Mouse (Mus musculus): ENCODE results near the gene Cdh4.

The Cdh4 gene

DNA sequence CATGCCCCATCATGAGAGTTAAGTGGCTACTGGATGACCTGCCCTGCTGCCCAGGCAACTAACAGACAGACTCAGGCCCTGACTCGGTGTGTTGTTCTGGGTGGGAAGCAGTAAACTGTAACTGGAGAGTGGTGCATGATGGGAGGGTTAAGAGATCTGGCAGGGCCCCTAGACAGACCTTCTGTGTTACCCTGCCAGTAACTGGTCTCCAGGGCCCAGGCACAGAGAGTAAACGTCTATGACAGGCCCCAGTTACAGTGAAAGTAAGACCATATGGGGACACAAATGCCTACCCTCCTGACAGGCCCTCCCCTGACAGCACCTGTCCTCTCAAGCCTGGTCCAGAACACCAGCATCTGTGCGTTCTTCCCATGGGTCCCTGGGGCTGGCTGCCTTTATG, 420.4 kb downstream of the Cdh4 start:
- no peak for DNase-seq (ENCODE audit: low spot score in 2 of 2)

DNA sequence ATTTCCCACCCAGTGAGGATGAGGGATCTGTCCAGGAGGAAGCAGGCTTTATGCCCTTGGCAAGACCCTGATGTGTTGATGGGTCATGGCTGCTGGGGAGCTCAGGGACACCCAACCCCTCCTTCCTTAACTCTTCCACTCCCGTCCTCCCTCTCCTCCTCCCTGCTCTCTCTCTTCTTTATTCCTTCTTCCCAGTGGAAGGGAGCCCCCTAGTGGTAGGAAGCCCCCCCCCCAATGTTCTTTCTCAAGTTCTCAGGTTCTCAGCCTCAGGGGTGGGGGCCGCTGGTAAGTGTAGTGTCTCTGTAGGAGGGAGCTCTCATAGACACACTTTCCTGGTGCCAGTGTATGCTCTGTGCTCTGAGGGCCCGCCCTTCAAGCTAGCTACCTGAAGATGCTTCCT, 421.0 kb downstream of the Cdh4 start:
- DNase-seq (ENCODE audit: low spot score in 2 of 2): peak in 1 of 2 experiments; percentile 10

GRCm38 (mm10) chr2:179865097-179865496, 422.9 kb downstream of the Cdh4 start:
- no peak for DNase-seq (ENCODE audit: low spot score in 2 of 2)

DNA sequence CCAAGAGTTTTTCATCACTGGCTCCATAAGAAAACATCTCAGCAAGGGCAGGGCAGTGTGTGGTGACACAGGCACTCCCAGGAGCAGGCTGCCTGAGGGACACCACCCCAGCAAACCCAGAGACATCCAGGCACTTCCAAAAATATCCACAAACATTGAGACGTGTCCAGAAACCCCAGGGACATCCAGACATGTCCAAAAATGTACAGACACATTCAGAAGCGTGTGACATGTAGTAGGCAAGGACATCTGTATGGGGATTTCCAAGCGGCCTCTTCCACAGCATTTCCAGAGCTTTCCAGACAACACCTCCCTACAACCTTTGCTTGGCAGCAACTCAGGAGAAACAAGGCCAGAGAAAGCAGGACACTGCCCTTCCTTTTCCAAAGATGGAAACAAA, 425.4 kb downstream of the Cdh4 start:
- no peak for DNase-seq (ENCODE audit: low spot score in 2 of 2)

DNA sequence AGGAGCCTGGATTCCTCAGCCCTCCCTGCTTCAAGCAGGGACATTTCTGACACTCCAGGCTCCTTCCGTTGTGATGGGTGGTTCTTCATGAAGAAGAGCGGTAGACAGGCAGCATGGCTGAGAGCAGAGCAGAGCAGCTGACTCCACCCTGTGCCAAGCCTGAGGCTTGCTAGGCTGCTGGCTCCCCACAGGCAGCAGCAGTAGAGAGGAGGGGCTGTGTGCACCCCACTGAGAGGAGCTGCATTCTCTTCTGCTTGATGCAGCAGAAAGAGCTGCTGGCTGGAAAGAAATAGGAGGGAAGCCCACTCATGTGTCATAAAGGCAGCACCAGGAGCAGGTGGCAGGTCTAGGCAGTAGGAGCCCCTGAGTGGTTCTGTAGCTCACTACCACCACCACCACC, 427.6 kb downstream of the Cdh4 start:
- no peak for DNase-seq (ENCODE audit: low spot score in 2 of 2)

DNA sequence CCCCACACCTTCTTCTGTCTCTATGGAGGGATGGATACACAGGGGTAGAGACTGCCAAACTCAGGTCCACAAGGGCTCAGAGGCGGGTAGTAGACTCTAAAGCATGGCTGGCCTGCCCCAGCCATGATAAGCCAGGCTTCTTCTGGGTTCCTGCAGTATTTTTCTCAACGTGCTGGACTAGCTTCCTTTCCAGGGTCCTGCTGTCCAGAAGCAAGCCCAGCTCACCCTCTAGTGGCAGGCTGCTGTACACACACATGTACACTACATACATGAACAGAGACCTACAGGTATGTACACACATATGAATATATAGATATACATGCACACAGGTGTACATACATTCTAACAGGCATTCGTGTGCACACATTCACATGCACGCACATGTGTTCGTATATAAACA, 430.5 kb downstream of the Cdh4 start:
- DNase-seq (ENCODE audit: low spot score in 2 of 2): no peak

DNA sequence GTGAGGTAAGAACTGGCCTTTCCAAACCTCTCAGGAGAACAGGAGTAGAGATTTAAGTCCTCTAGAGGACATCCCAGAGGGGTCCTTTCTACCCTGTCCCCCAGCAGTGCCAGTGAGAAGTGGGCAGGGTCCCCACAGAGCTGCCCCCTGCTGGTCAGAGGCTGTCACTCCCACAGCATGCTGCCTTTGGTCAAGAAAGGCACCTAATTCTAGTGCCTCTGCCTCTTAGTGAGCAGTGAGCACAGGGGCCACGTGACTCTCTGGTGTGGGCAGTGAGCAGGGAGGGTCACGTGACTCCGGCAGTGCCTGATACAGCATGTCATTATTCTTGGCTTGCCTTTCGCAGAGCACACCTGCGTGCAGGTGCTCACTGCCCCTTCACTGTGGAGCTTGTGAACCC, 431.1 kb downstream of the Cdh4 start:
- peak in 1 of 2 experiments; percentile 37 for DNase-seq (ENCODE audit: low spot score in 2 of 2)

DNA sequence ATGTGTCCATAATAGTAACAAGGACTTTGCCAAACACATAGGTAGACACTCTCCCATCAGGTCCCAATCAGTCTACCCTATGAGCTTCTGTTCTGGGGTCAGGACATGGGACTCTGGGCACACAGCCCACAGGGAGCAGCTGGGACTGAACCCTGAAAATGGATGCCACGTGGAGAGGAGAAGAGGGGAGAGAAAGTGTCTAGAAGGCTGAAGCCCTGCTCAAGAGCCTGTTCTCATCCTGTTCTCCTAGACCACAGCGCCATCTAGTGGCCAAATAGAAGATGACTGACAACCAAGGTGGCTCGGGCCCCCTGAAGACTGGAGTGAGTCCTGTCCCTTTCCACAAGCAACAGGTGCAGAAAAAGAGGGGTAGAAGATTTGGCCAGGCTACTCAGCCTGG, 432.9 kb downstream of the Cdh4 start:
- DNase-seq (ENCODE audit: low spot score in 2 of 2): peak; percentile 23 to 71

DNA sequence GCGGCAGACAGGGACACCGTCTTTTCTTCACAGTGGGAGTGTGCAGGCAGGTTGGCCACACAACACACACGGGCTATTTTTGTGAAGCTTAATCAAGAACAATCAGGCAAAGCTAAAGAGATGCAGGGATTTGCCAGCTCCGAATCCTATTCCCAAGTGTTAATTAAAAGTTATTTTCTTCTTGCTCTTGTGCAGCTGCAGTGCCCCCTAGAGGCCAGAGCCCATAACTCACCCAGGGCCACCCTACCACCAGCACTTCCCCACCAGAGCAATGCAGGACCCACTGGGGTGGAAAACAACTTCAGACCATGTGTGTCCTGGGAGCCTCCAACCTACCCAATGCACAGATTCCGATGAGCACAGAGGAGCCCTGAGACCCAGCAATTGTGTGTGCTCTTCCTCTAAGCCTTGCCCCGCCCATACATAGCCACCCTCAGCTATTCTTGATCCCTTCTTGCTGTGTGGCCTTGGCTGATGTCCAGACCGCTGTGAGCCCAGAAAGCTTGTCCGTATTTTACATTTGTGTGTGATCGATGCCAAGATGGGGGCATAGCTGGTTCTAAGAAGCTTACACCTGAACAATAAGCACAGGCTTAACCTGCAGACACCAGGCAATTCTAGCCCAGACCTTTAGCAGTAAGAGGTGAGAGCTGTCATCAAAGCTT, 435.5 kb downstream of the Cdh4 start:
- peak in 1 of 2 experiments; percentile 56 for DNase-seq (ENCODE audit: low spot score in 2 of 2)

GRCm38 (mm10) chr2:179884561-179884960, 442.3 kb downstream of the Cdh4 start:
- no peak for DNase-seq (ENCODE audit: low spot score in 2 of 2)

DNA sequence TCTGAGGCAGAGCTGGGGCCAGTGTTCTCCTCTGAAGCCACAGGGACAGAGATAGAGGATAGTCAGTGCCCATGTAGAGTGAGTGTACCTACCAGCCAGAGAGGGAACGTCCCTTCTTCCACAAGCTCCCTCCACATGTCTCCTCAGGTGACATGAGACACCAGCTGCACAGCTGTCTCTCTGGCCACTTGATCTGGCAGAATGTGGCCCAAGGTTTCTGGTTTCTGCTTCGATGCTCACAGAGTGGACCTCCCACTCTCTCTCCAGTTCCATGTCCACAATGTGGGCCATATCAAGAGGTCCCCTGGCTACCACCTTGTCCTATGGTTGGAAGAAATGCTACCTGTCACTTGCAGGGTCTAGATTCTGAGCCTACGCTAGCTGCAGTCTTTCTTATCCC, 448.8 kb downstream of the Cdh4 start:
- no peak for DNase-seq (ENCODE audit: low spot score in 2 of 2)

- DNase-seq (ENCODE audit: low spot score in 2 of 2): no peak
Observed at GRCm38 (mm10) chr2:179896949-179897348, 454.7 kb downstream of the Cdh4 start.

DNA sequence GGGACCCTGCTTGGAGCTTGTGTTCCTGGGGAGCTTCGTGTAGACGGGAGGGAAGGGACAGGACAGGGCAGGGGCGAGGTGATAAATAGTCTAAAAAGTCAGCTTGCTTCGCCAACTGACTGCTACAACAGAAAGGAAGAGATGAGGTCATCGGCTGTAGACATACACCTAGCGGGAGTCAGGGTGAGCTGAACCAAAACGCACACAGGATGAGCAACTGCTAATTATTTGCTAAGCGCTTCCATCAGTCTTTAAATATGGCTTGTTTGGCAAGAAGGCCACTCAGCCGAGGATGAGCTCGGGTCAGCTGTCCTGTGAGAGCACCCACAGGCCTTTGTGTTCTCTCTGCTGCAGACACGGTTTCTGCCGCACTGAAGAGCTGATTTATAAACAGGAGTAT, 470.7 kb downstream of the Cdh4 start:
- no peak for DNase-seq (ENCODE audit: low spot score in 2 of 2)

DNA sequence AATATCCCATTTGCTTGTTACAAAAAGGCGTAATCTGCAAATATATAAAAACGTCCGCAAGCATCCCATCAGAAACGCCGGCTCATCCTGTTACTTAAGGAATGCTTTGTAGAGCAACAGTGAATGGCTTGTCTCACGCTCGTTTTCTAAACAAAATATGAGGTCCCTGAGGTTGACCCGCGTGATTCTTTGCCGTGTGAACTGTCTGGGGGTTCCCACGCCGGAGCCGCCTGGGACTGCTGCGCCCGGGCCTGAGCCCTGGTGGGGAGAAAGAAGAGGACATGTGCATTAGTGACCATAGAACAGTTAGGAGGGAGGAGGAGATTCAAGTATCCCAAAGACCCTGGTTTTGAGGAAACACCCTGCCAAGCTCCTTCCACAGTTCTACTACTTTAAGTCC, 471.1 kb downstream of the Cdh4 start:
- no peak for DNase-seq (ENCODE audit: low spot score in 2 of 2)

DNA sequence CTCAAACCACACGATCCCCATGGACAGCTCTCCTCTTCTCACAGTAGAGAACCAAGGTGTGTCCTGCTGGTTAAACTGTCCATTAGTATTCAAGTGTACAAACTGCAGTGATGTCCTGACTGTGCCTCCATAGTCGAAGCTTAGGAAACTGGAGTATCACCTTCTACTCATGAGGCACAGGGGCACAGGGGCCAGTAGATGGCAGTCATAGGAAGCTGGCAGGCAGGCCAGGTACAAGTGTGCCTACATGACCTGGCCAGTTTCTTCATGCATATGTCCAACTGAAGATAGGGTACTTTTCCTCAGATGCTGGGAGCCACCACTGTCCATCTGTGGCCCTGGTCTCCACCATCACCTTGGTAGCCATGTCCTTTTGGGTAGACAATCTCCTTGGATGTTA, 472.0 kb downstream of the Cdh4 start:
- no peak for DNase-seq (ENCODE audit: low spot score in 2 of 2)

DNA sequence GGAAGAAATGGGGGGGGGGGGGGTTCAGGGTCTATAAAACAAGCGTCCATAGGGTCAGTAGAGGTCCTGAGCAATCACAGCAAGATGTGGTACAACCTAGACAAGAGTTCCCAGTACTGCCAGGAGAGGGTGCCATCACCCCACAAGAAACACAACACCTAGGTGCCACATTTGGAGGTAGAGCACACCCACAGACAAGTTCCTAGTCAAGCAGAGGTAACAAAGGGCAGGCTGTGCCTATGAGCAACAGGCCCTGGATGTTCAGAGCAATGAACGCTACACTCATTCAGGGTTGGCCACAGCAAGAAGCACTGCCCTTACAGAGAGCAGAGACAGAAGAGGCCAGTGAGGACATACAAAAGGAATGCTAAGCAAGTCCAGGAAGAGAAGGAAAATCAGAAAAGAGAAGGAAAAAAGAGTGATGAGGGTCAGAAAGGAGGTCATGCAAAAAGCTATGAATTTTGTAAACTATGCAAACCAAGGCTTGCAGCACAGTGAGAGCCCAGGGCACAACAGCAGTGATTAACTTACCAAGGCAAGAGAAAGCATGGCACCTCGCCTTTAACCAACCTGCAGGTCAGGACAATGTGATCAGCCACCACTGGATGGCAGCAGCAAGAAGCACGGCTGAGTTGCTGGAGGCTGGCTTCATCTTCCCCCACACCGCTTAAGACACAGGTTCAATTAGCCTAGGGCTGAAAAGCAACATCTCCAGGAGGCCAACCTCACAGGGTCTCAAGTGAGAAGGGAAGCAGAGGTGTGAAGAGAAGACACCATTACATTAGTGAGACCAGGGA, 474.8 kb downstream of the Cdh4 start:
- peak; percentile 60 to 76 for DNase-seq (ENCODE audit: low spot score in 2 of 2)

GRCm38 (mm10) chr2:179920042-179920441, 477.8 kb downstream of the Cdh4 start:
- no peak for DNase-seq (ENCODE audit: low spot score in 2 of 2)

DNA sequence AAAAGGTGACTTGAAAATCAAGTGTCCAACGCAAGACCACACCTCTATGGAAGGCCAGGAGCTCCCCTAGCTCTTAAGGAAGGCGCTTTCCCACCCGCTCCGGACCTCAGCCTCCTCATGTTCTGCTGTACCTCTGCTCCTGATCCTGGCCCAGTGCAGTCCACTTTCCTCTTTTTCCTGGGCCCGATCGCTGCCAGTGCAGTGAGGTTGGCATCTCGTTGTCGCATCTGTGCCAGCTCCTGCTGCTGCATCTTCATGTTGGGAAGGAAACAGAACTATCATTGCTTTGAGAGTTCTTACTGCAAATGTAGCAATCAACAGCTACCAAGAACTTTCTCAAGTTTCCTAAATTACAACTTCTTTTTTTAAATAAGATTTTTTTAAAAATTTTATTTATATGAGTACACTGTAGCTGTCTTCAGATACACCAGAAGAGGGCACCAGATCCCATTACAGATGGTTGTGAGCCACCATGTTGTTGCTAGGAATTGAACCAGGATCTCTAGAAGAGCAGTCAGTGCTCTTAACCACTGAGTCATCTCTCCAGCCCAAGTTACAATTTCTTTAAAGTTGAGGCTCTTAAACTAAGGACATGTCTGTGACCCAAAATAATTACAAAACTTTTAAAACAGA, 478.9 kb downstream of the Cdh4 start:
- no peak for DNase-seq (ENCODE audit: low spot score in 2 of 2)

- DNase-seq (ENCODE audit: low spot score in 2 of 2): no peak
Observed at GRCm38 (mm10) chr2:179924038-179924437, 481.8 kb downstream of the Cdh4 start.

DNA sequence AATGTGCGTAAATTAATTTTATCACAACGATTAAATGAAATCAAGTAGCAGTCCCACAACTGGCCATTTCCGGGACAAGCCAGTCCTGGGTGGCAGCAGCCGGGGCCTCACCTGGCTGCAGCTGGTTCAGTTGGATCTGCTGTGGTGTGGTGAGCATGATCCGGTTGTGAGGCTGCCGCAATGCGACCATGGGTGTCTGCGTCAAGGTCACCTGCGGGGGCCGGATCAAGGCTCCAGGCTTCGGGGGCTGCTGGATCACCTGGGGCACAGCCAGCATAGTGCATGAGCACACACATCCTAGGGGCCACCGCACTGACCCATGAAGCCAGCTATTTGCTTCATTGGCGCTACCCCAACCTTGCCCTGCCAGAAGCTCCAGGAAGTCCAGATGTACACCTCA, 486.9 kb downstream of the Cdh4 start:
- DNase-seq (ENCODE audit: low spot score in 2 of 2): no peak

- DNase-seq (ENCODE audit: low spot score in 2 of 2): no peak
Observed at GRCm38 (mm10) chr2:179931741-179932140, 489.5 kb downstream of the Cdh4 start.

- DNase-seq (ENCODE audit: low spot score in 2 of 2): no peak
Observed at GRCm38 (mm10) chr2:179934165-179934564, 491.9 kb downstream of the Cdh4 start.

- DNase-seq (ENCODE audit: low spot score in 2 of 2): no peak
Observed at GRCm38 (mm10) chr2:179937091-179937490, 494.9 kb downstream of the Cdh4 start.
